Mouse (Mus musculus): Measurements from ENCODE around the gene Gm45799.
A peak's percentile ranks its signal among the peaks of the same experiment; 100 is the strongest.

The Gm45799 gene

GRCm38 (mm10) chr7:105640233-105640893, at the start of gene Gm45799, which contains the start of gene Arfip2:
Gene Gm45799, plus strand, starts transcription at chr7:105640552.
Gene Arfip2, minus strand, starts transcription at chr7:105640416.
- DNase-seq (ENCODE audit: low spot score): peak; percentile 96

- DNase-seq (ENCODE audit: low spot score): peak; percentile 56
These were observed 37.3 kb upstream of the Gm45799 start for GRCm38 (mm10) chr7:105602860-105603623.

GRCm38 (mm10) chr7:105608467-105608866, 31.9 kb upstream of the Gm45799 start:
- no peak for DNase-seq (ENCODE audit: low spot score)

GRCm38 (mm10) chr7:105611767-105612166, 28.6 kb upstream of the Gm45799 start:
- no peak for DNase-seq (ENCODE audit: low spot score)

GRCm38 (mm10) chr7:105614400-105614799, 26.0 kb upstream of the Gm45799 start:
- no peak for DNase-seq (ENCODE audit: low spot score)

GRCm38 (mm10) chr7:105615720-105616119, 24.6 kb upstream of the Gm45799 start:
- DNase-seq (ENCODE audit: low spot score): no peak

- DNase-seq (ENCODE audit: low spot score): no peak
These were observed 23.8 kb upstream of the Gm45799 start for GRCm38 (mm10) chr7:105616561-105616960.

GRCm38 (mm10) chr7:105617810-105618209, 22.5 kb upstream of the Gm45799 start:
- no peak for DNase-seq (ENCODE audit: low spot score)

- no peak for DNase-seq (ENCODE audit: low spot score)
These were observed 20.7 kb upstream of the Gm45799 start for GRCm38 (mm10) chr7:105619701-105620100.

GRCm38 (mm10) chr7:105621053-105621452, 19.3 kb upstream of the Gm45799 start:
- no peak for DNase-seq (ENCODE audit: low spot score)

- no peak for DNase-seq (ENCODE audit: low spot score)
These were observed 18.6 kb upstream of the Gm45799 start for GRCm38 (mm10) chr7:105621646-105622292.

GRCm38 (mm10) chr7:105625397-105625796, 15.0 kb upstream of the Gm45799 start:
- DNase-seq (ENCODE audit: low spot score): no peak

GRCm38 (mm10) chr7:105628633-105629032, 11.7 kb upstream of the Gm45799 start:
- DNase-seq (ENCODE audit: low spot score): no peak

GRCm38 (mm10) chr7:105632551-105632972, 7.8 kb upstream of the Gm45799 start:
- no peak for DNase-seq (ENCODE audit: low spot score)

- peak; percentile 90 for DNase-seq (ENCODE audit: low spot score)
These were observed 7.1 kb upstream of the Gm45799 start, which contains the start of gene Trim3 for GRCm38 (mm10) chr7:105633127-105633800. Gene Trim3, minus strand, starts transcription at chr7:105633571.

- no peak for DNase-seq (ENCODE audit: low spot score)
These were observed 6.6 kb upstream of the Gm45799 start for GRCm38 (mm10) chr7:105633801-105634135.

- DNase-seq (ENCODE audit: low spot score): no peak
These were observed 6.0 kb upstream of the Gm45799 start for GRCm38 (mm10) chr7:105634272-105634920.

- no peak for DNase-seq (ENCODE audit: low spot score)
These were observed 4.6 kb upstream of the Gm45799 start for GRCm38 (mm10) chr7:105635726-105636125.

GRCm38 (mm10) chr7:105638776-105639175, 1.6 kb upstream of the Gm45799 start:
- DNase-seq (ENCODE audit: low spot score): no peak

GRCm38 (mm10) chr7:105639304-105639703, 1.0 kb upstream of the Gm45799 start:
- no peak for DNase-seq (ENCODE audit: low spot score)

GRCm38 (mm10) chr7:105639756-105640155, 596 bp upstream of the Gm45799 start, which contains the start of gene Timm10b:
Gene Timm10b, plus strand, starts transcription at chr7:105640056.
- no peak for DNase-seq (ENCODE audit: low spot score)

- peak; percentile 36 for DNase-seq (ENCODE audit: low spot score)
These were observed 523 bp downstream of the Gm45799 start for GRCm38 (mm10) chr7:105640894-105641255.

Measured in yolk sac, embryonic 10.5 days (tissue).